8 mouse cellular contexts compared by ENCODE assay signal in genomic region chr11:120629911-120630310, GRCm38 (mm10). TPM values are rescaled to one million over a fixed set of nuclear protein-coding genes. Genes with fewer than 3 reads are reported as not detected.
DNase-seq lines count a peak whose midpoint lies in the region; ATAC-seq lines count a peak whose summit lies in the region.

No protein-coding gene starts in this region.

- H3K9me3 ChIP-seq in midbrain, embryonic 10.5 days (replicated peaks), result no peaks in the 10 kb centered on the region
- H3K9me3 ChIP-seq in midbrain, embryonic 16.5 days (replicated peaks; ENCODE audit: control insufficient read depth, low read length, poor library complexity, severe bottlenecking), result no peaks in the 10 kb centered on the region
- H3K9me3 ChIP-seq in heart, embryonic 15.5 days (replicated peaks), result no peaks in the 10 kb centered on the region

- 27% methylated on average over 7 of the region's 7 CpGs for WGBS in midbrain, embryonic 10.5 days
- 30% methylated on average over 7 of the region's 7 CpGs for WGBS in midbrain, embryonic 16.5 days
- 10% methylated on average over 7 of the region's 7 CpGs for WGBS in heart, embryonic 15.5 days

- H3K4me1 ChIP-seq in midbrain, embryonic 10.5 days, result peaks cover 64% of the 10 kb centered on the region
- H3K4me1 ChIP-seq in midbrain, embryonic 16.5 days (ENCODE audit: control insufficient read depth, insufficient read depth, low read length), result peaks cover 35% of the 10 kb centered on the region
- H3K4me1 ChIP-seq in heart, embryonic 15.5 days (replicated peaks), result peaks cover 53% of the 10 kb centered on the region

- DNase-seq in midbrain, embryonic 10.5 days (ENCODE audit: low spot score), result peak; percentile 31
- peak; percentile 34 for DNase-seq in embryo, embryonic 11 days
- peak; percentile 67 for DNase-seq in kidney, postnatal 14 days
- no peak for DNase-seq in layer of hippocampus, postnatal 25 days (ENCODE audit: extremely low spot score in 1 of 2, low spot score in 1 of 2)
- DNase-seq in cerebellum, postnatal 10 days, result no peak

- H3K27me3 ChIP-seq in midbrain, embryonic 10.5 days (ENCODE audit: low read depth, poor library complexity, severe bottlenecking), result no peaks in the 10 kb centered on the region
- no peaks in the 10 kb centered on the region for H3K27me3 ChIP-seq in midbrain, embryonic 16.5 days (ENCODE audit: control insufficient read depth, insufficient read depth, low read depth, low read length)
- H3K27me3 ChIP-seq in heart, embryonic 15.5 days, result no peaks in the 10 kb centered on the region

- no peak overlapping the region for H3K9ac ChIP-seq in midbrain, embryonic 16.5 days (ENCODE audit: low read depth, low read length)
- peak overlapping the region; percentile 32; the same call in 1 of the 2 replicates for H3K9ac ChIP-seq in heart, embryonic 15.5 days

- H3K36me3 ChIP-seq in midbrain, embryonic 10.5 days, result peaks cover 36% of the 10 kb centered on the region
- peaks cover 6% of the 10 kb centered on the region for H3K36me3 ChIP-seq in midbrain, embryonic 16.5 days (ENCODE audit: control insufficient read depth, insufficient read depth, low read length)
- peaks cover 15% of the 10 kb centered on the region for H3K36me3 ChIP-seq in heart, embryonic 15.5 days

- peak overlapping the region; percentile 97 for H3K4me3 ChIP-seq in midbrain, embryonic 10.5 days
- H3K4me3 ChIP-seq in midbrain, embryonic 16.5 days (ENCODE audit: low read depth, low read length), result no peak overlapping the region
- peak overlapping the region; percentile 19 for H3K4me3 ChIP-seq in heart, embryonic 15.5 days

- ATAC-seq in midbrain, embryonic 16.5 days, result no peak
- no peak for ATAC-seq in heart, embryonic 15.5 days (replicated peaks; ENCODE audit: insufficient number of reproducible peaks, insufficient read depth, low FRiP score, low read depth)
- 0 out of 2 replicates have a peak, but pooled peaks have one; percentile 4 for ATAC-seq in megakaryocyte progenitor cell, adult 5-6 weeks (replicated peaks; ENCODE audit: poor library complexity)

- H3K27ac ChIP-seq in midbrain, embryonic 10.5 days (replicated peaks), result peak overlapping the region; percentile 55
- no peak overlapping the region for H3K27ac ChIP-seq in midbrain, embryonic 16.5 days (ENCODE audit: low read length)
- peak overlapping the region; percentile 58 for H3K27ac ChIP-seq in heart, embryonic 15.5 days

- H3K4me2 ChIP-seq in midbrain, embryonic 16.5 days (ENCODE audit: low read length), result no peak overlapping the region
- H3K4me2 ChIP-seq in heart, embryonic 15.5 days, result peak overlapping the region; percentile 94

RNA-seq across cellular contexts. Expression of gene Mafg, which starts 3.5 kb away (rescaled TPM):
- 19.8 and 23.0 TPM in 2 replicates for polyA plus RNA-seq in midbrain, embryonic 10.5 days (2016; fragmentation: Nextera tagmentation; extraction: Ambion mirVana)
- polyA plus RNA-seq in midbrain, embryonic 16.5 days (2015; fragmentation: Nextera tagmentation; extraction: Ambion mirVana), result 37.5 and 39.1 TPM in 2 replicates
- 17.8 and 21.2 TPM in 2 replicates for polyA plus RNA-seq in heart, embryonic 15.5 days (2015; fragmentation: Nextera tagmentation; extraction: Ambion mirVana)
- total RNA-seq in megakaryocyte progenitor cell, adult 5-6 weeks (2015), result 15.0 and 16.4 TPM in 2 replicates
- 24.2 and 29.5 TPM in 2 replicates for total RNA-seq in megakaryocyte progenitor cell, adult 5-6 weeks (2017)
- 10 to 100 TPM; 68.9 to 83.2 TPM for total RNA-seq in layer of hippocampus, postnatal 25 days (2021)

RNA-seq across cellular contexts. Expression of gene Sirt7, which starts 4.9 kb away (rescaled TPM):
- 34.2 and 37.4 TPM in 2 replicates for polyA plus RNA-seq in midbrain, embryonic 10.5 days (2016; fragmentation: Nextera tagmentation; extraction: Ambion mirVana)
- 39.3 and 46.2 TPM in 2 replicates for polyA plus RNA-seq in midbrain, embryonic 16.5 days (2015; fragmentation: Nextera tagmentation; extraction: Ambion mirVana)
- polyA plus RNA-seq in heart, embryonic 15.5 days (2015; fragmentation: Nextera tagmentation; extraction: Ambion mirVana), result 17.6 and 25.1 TPM in 2 replicates
- total RNA-seq in megakaryocyte progenitor cell, adult 5-6 weeks (2015), result 22.9 and 24.2 TPM in 2 replicates
- total RNA-seq in megakaryocyte progenitor cell, adult 5-6 weeks (2017), result 60.4 and 63.4 TPM in 2 replicates
- total RNA-seq in layer of hippocampus, postnatal 25 days (2021), result 10 to 100 TPM; 36.1 to 42.4 TPM

RNA-seq across cellular contexts. Expression of gene Pcyt2, which starts 12.2 kb away (rescaled TPM):
- polyA plus RNA-seq in midbrain, embryonic 10.5 days (2016; fragmentation: Nextera tagmentation; extraction: Ambion mirVana), result 140 and 151 TPM in 2 replicates
- 218 and 239 TPM in 2 replicates for polyA plus RNA-seq in midbrain, embryonic 16.5 days (2015; fragmentation: Nextera tagmentation; extraction: Ambion mirVana)
- 80.3 and 111 TPM in 2 replicates for polyA plus RNA-seq in heart, embryonic 15.5 days (2015; fragmentation: Nextera tagmentation; extraction: Ambion mirVana)
- total RNA-seq in megakaryocyte progenitor cell, adult 5-6 weeks (2015), result 15.9 and 20.2 TPM in 2 replicates
- total RNA-seq in megakaryocyte progenitor cell, adult 5-6 weeks (2017), result 23.8 and 24.5 TPM in 2 replicates
- total RNA-seq in layer of hippocampus, postnatal 25 days (2021), result 100 to 1,000 TPM; 133 to 162 TPM

RNA-seq across cellular contexts. Expression of gene Pycr1, which starts 13.7 kb away (rescaled TPM):
- 37.6 and 43.4 TPM in 2 replicates for polyA plus RNA-seq in midbrain, embryonic 10.5 days (2016; fragmentation: Nextera tagmentation; extraction: Ambion mirVana)
- polyA plus RNA-seq in midbrain, embryonic 16.5 days (2015; fragmentation: Nextera tagmentation; extraction: Ambion mirVana), result 18.1 TPM in 2 replicates
- 17.1 and 23.5 TPM in 2 replicates for polyA plus RNA-seq in heart, embryonic 15.5 days (2015; fragmentation: Nextera tagmentation; extraction: Ambion mirVana)
- 9.8 and 10.3 TPM in 2 replicates for total RNA-seq in megakaryocyte progenitor cell, adult 5-6 weeks (2015)
- total RNA-seq in megakaryocyte progenitor cell, adult 5-6 weeks (2017), result 5.1 and 6.2 TPM in 2 replicates
- 1 to 10 TPM; 4.3 to 4.9 TPM for total RNA-seq in layer of hippocampus, postnatal 25 days (2021)

RNA-seq across cellular contexts. Expression of gene Myadml2, which starts 18.0 kb away (rescaled TPM):
- polyA plus RNA-seq in midbrain, embryonic 10.5 days (2016; fragmentation: Nextera tagmentation; extraction: Ambion mirVana), result 0.15 TPM in 1 of 2 replicates, not detected in the other
- 1.1 TPM in 2 replicates for polyA plus RNA-seq in midbrain, embryonic 16.5 days (2015; fragmentation: Nextera tagmentation; extraction: Ambion mirVana)
- polyA plus RNA-seq in heart, embryonic 15.5 days (2015; fragmentation: Nextera tagmentation; extraction: Ambion mirVana), result 13.2 and 15.4 TPM in 2 replicates
- 1.3 and 1.5 TPM in 2 replicates for total RNA-seq in megakaryocyte progenitor cell, adult 5-6 weeks (2015)
- total RNA-seq in megakaryocyte progenitor cell, adult 5-6 weeks (2017), result 4.0 TPM in 1 of 2 replicates, not detected in the other
- total RNA-seq in layer of hippocampus, postnatal 25 days (2021), result 1 to 10 TPM; 2.5 to 3.5 TPM

Comparison
In these comparisons a context has a peak if more than half of its experiments do, and no peak if none do; other contexts are left out.
1. DNase-seq: peak in midbrain, embryonic 10.5 days (single experiment), embryo, embryonic 11 days (single experiment) and kidney, postnatal 14 days (single experiment); none in layer of hippocampus, postnatal 25 days (0 of 2) and cerebellum, postnatal 10 days (0 of 2).